Mouse (Mus musculus): ENCODE measurements around the gene Pam. TPM values are rescaled to one million over a fixed set of nuclear protein-coding genes. Genes with fewer than 3 reads are reported as not detected.
A peak's percentile ranks its signal among the peaks of the same experiment; 100 is the strongest.

Gene Pam
- polyA plus RNA-seq, 1 experiment, result 78.7 TPM

GRCm38 (mm10) chr1:97915726-97916125 is 179.7 kb downstream of the Pam start:
- H3K4me1 ChIP-seq (ENCODE audit: control insufficient read depth, insufficient read depth, low read length), result peaks cover 1% of the 10 kb centered on the region; the same call in 1 of the 2 replicates
- TF ChIP-seq CTCF (IDR thresholded peaks at IDR 0.05; ENCODE audit: borderline replicate concordance, insufficient read depth, low read length) (no peak), POLR2A (IDR thresholded peaks at IDR 0.05; ENCODE audit: low read depth, low read length) (no peak)
- no peak overlapping the region for H3K4me3 ChIP-seq (ENCODE audit: insufficient read depth, low read length)
- no peak overlapping the region for H3K27ac ChIP-seq (ENCODE audit: insufficient read depth, low read length)

GRCm38 (mm10) chr1:97910874-97911273 is 184.6 kb downstream of the Pam start:
- Histone ChIP-seq H3K4me3 (ENCODE audit: insufficient read depth, low read length) (no peak overlapping the region), H3K4me1 (ENCODE audit: control insufficient read depth, insufficient read depth, low read length) (peaks cover 4% of the 10 kb centered on the region; the same call in 1 of the 2 replicates), H3K27ac (ENCODE audit: insufficient read depth, low read length) (peak overlapping the region; percentile 63)
- no peak for TF ChIP-seq POLR2A (IDR thresholded peaks at IDR 0.05; ENCODE audit: low read depth, low read length)
- TF ChIP-seq CTCF (IDR thresholded peaks at IDR 0.05; ENCODE audit: borderline replicate concordance, insufficient read depth, low read length), result no peak

- no peak for TF ChIP-seq CTCF (IDR thresholded peaks at IDR 0.05; ENCODE audit: borderline replicate concordance, insufficient read depth, low read length)
- no peak for TF ChIP-seq POLR2A (IDR thresholded peaks at IDR 0.05; ENCODE audit: low read depth, low read length)
- Histone ChIP-seq H3K4me3 (ENCODE audit: insufficient read depth, low read length) (no peak overlapping the region), H3K27ac (ENCODE audit: insufficient read depth, low read length) (peak overlapping the region; percentile 57; the same call in 1 of the 2 replicates), H3K4me1 (ENCODE audit: control insufficient read depth, insufficient read depth, low read length) (peaks cover 4% of the 10 kb centered on the region; the same call in 1 of the 2 replicates)
Measured at GRCm38 (mm10) chr1:97909561-97909960, 185.9 kb downstream of the Pam start.

- Histone ChIP-seq H3K4me3 (ENCODE audit: insufficient read depth, low read length) (no peak overlapping the region), H3K4me1 (ENCODE audit: control insufficient read depth, insufficient read depth, low read length) (peaks cover 4% of the 10 kb centered on the region; the same call in 1 of the 2 replicates), H3K27ac (ENCODE audit: insufficient read depth, low read length) (no peak overlapping the region)
- TF ChIP-seq POLR2A (IDR thresholded peaks at IDR 0.05; ENCODE audit: low read depth, low read length) (no peak), CTCF (IDR thresholded peaks at IDR 0.05; ENCODE audit: borderline replicate concordance, insufficient read depth, low read length) (no peak)
Measured at GRCm38 (mm10) chr1:97908736-97909135, 186.7 kb downstream of the Pam start.

- TF ChIP-seq POLR2A (IDR thresholded peaks at IDR 0.05; ENCODE audit: low read depth, low read length) (no peak), CTCF (IDR thresholded peaks at IDR 0.05; ENCODE audit: borderline replicate concordance, insufficient read depth, low read length) (no peak)
- H3K4me1 ChIP-seq (ENCODE audit: control insufficient read depth, insufficient read depth, low read length), result no peaks in the 10 kb centered on the region
- no peak overlapping the region for H3K27ac ChIP-seq (ENCODE audit: insufficient read depth, low read length)
- H3K4me3 ChIP-seq (ENCODE audit: insufficient read depth, low read length), result no peak overlapping the region
Measured at GRCm38 (mm10) chr1:97903912-97904460, 191.5 kb downstream of the Pam start.

GRCm38 (mm10) chr1:97902830-97903229 is 192.6 kb downstream of the Pam start:
- TF ChIP-seq CTCF (IDR thresholded peaks at IDR 0.05; ENCODE audit: borderline replicate concordance, insufficient read depth, low read length), result no peak
- TF ChIP-seq POLR2A (IDR thresholded peaks at IDR 0.05; ENCODE audit: low read depth, low read length), result no peak
- Histone ChIP-seq H3K4me3 (ENCODE audit: insufficient read depth, low read length) (no peak overlapping the region), H3K27ac (ENCODE audit: insufficient read depth, low read length) (no peak overlapping the region), H3K4me1 (ENCODE audit: control insufficient read depth, insufficient read depth, low read length) (no peaks in the 10 kb centered on the region)

GRCm38 (mm10) chr1:97900559-97901153 is 194.8 kb downstream of the Pam start:
- Histone ChIP-seq H3K27ac (ENCODE audit: insufficient read depth, low read length) (no peak overlapping the region), H3K4me1 (ENCODE audit: control insufficient read depth, insufficient read depth, low read length) (no peaks in the 10 kb centered on the region), H3K4me3 (ENCODE audit: insufficient read depth, low read length) (no peak overlapping the region)
- TF ChIP-seq CTCF (IDR thresholded peaks at IDR 0.05; ENCODE audit: borderline replicate concordance, insufficient read depth, low read length) (no peak), POLR2A (IDR thresholded peaks at IDR 0.05; ENCODE audit: low read depth, low read length) (no peak)

- TF ChIP-seq CTCF (IDR thresholded peaks at IDR 0.05; ENCODE audit: borderline replicate concordance, insufficient read depth, low read length) (no peak), POLR2A (IDR thresholded peaks at IDR 0.05; ENCODE audit: low read depth, low read length) (no peak)
Measured at GRCm38 (mm10) chr1:97887511-97887910, 207.9 kb downstream of the Pam start.

GRCm38 (mm10) chr1:97883498-97883897 is 211.9 kb downstream of the Pam start:
- Histone ChIP-seq H3K27ac (ENCODE audit: insufficient read depth, low read length) (no peak overlapping the region), H3K4me3 (ENCODE audit: insufficient read depth, low read length) (no peak overlapping the region), H3K4me1 (ENCODE audit: control insufficient read depth, insufficient read depth, low read length) (no peaks in the 10 kb centered on the region)
- TF ChIP-seq POLR2A (IDR thresholded peaks at IDR 0.05; ENCODE audit: low read depth, low read length), result no peak
- no peak for TF ChIP-seq CTCF (IDR thresholded peaks at IDR 0.05; ENCODE audit: borderline replicate concordance, insufficient read depth, low read length)

More at GRCm38 (mm10) chr1:97887511-97887910, 207.9 kb downstream of the Pam start:
- no peak overlapping the region for H3K4me3 ChIP-seq (ENCODE audit: insufficient read depth, low read length)
- H3K27ac ChIP-seq (ENCODE audit: insufficient read depth, low read length), result no peak overlapping the region
- no peaks in the 10 kb centered on the region for H3K4me1 ChIP-seq (ENCODE audit: control insufficient read depth, insufficient read depth, low read length)

- no peak overlapping the region for H3K4me3 ChIP-seq (ENCODE audit: insufficient read depth, low read length)
- TF ChIP-seq POLR2A (IDR thresholded peaks at IDR 0.05; ENCODE audit: low read depth, low read length) (no peak), CTCF (IDR thresholded peaks at IDR 0.05; ENCODE audit: borderline replicate concordance, insufficient read depth, low read length) (no peak)
Measured at GRCm38 (mm10) chr1:97877037-97877436, 218.4 kb downstream of the Pam start.

More at GRCm38 (mm10) chr1:97877037-97877436, 218.4 kb downstream of the Pam start:
- Histone ChIP-seq H3K4me1 (ENCODE audit: control insufficient read depth, insufficient read depth, low read length) (no peaks in the 10 kb centered on the region), H3K27ac (ENCODE audit: insufficient read depth, low read length) (no peak overlapping the region)

All from embryonic fibroblast, embryonic 13.5 days (primary cell).